ENCODE assay signal across 8 mouse cellular contexts in the genomic region with DNA sequence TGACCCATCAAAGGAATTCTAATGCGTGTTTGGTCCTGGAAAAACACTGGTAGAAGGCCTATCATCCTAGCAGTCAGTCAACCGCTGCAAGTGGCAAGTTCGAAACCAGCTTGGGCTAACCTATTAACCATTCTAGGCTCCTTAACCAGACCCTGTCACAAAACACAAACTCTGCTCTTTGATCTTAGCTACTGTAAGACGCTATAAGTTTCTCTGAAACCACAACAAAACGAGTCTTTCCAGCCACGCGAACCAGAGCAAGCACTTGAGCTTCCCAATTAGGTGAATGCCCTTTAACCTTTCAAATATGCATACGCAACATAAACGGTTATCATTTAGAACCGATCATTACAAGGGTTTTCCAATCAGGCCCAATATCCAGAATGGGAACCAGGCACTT. TPM values are rescaled to one million over a fixed set of nuclear protein-coding genes. Genes with fewer than 3 reads are reported as not detected.
DNase-seq lines count a peak whose midpoint lies in the region; ATAC-seq and TF ChIP-seq lines count a peak whose summit lies in the region.

No protein-coding gene starts in this region.

- H3K4me2 ChIP-seq in forebrain, embryonic 11.5 days (ENCODE audit: low read depth, low read length, severe bottlenecking): peak overlapping the region; percentile 67
- peak overlapping the region; percentile 66 for H3K4me2 ChIP-seq in limb, embryonic 15.5 days
- H3K4me2 ChIP-seq in stomach, embryonic 15.5 days: peak overlapping the region; percentile 73

- H3K9me3 ChIP-seq in forebrain, embryonic 11.5 days (ENCODE audit: control insufficient read depth, low read length): no peaks in the 10 kb centered on the region
- H3K9me3 ChIP-seq in limb, embryonic 15.5 days: no peaks in the 10 kb centered on the region
- no peaks in the 10 kb centered on the region for H3K9me3 ChIP-seq in stomach, embryonic 15.5 days

- H3K36me3 ChIP-seq in spleen, adult 2 months (ENCODE audit: control insufficient read depth, insufficient read depth, low read length): peaks cover 3% of the 10 kb centered on the region; the same call in 1 of the 2 replicates
- no peaks in the 10 kb centered on the region for H3K36me3 ChIP-seq in forebrain, embryonic 11.5 days (ENCODE audit: control insufficient read depth, insufficient read depth, low read length)
- H3K36me3 ChIP-seq in limb, embryonic 15.5 days: no peaks in the 10 kb centered on the region
- H3K36me3 ChIP-seq in stomach, embryonic 15.5 days: no peaks in the 10 kb centered on the region

- H3K4me3 ChIP-seq in spleen, adult 2 months (ENCODE audit: extremely low read depth, insufficient read depth, insufficient read length): peak overlapping the region; percentile 74
- H3K4me3 ChIP-seq in forebrain, embryonic 11.5 days (ENCODE audit: low read depth, low read length): peak overlapping the region; percentile 78; the same call in 1 of the 2 replicates
- H3K4me3 ChIP-seq in limb, embryonic 15.5 days: peak overlapping the region; percentile 79
- H3K4me3 ChIP-seq in stomach, embryonic 15.5 days (replicated peaks): peak overlapping the region; percentile 64

- WGBS in spleen, adult 2 months: 25% methylated on average over 10 of the region's 10 CpGs
- WGBS in forebrain, embryonic 11.5 days: 62% methylated on average over 10 of the region's 10 CpGs
- WGBS in limb, embryonic 15.5 days: 46% methylated on average over 10 of the region's 10 CpGs
- WGBS in stomach, embryonic 15.5 days: 47% methylated on average over 10 of the region's 10 CpGs

- no peaks in the 10 kb centered on the region for H3K27me3 ChIP-seq in spleen, adult 2 months (ENCODE audit: control insufficient read depth, insufficient read depth, low read length)
- H3K27me3 ChIP-seq in forebrain, embryonic 11.5 days (ENCODE audit: control insufficient read depth, insufficient read depth, low read length): no peaks in the 10 kb centered on the region
- no peaks in the 10 kb centered on the region for H3K27me3 ChIP-seq in limb, embryonic 15.5 days
- H3K27me3 ChIP-seq in stomach, embryonic 15.5 days (replicated peaks): no peaks in the 10 kb centered on the region

- H3K27ac ChIP-seq in spleen, adult 2 months (ENCODE audit: insufficient read depth, low read length): peak overlapping the region; percentile 93
- H3K27ac ChIP-seq in forebrain, embryonic 11.5 days (ENCODE audit: low read depth, low read length): no peak overlapping the region; the same call in 1 of the 2 replicates
- H3K27ac ChIP-seq in limb, embryonic 15.5 days: peak overlapping the region; percentile 91; the same call in 1 of the 2 replicates
- H3K27ac ChIP-seq in stomach, embryonic 15.5 days: peak overlapping the region; percentile 95

- TF ChIP-seq POLR2A in spleen, adult 2 months (IDR thresholded peaks at IDR 0.05; ENCODE audit: low read depth, low read length): no peak

- H3K4me1 ChIP-seq in spleen, adult 2 months (ENCODE audit: control insufficient read depth, insufficient read depth, insufficient read length): peaks cover 7% of the 10 kb centered on the region; the same call in 1 of the 2 replicates
- H3K4me1 ChIP-seq in forebrain, embryonic 11.5 days (replicated peaks; ENCODE audit: control insufficient read depth, insufficient read depth, low read length): peaks cover 3% of the 10 kb centered on the region; the same call in 1 of the 2 replicates
- peaks cover 28% of the 10 kb centered on the region for H3K4me1 ChIP-seq in limb, embryonic 15.5 days
- 0 out of 2 replicates have a peak, but pooled peaks cover 6% of the 10 kb centered on the region for H3K4me1 ChIP-seq in stomach, embryonic 15.5 days

- no peak for TF ChIP-seq CTCF in spleen, adult 2 months (IDR thresholded peaks at IDR 0.05; ENCODE audit: extremely low read depth, insufficient read depth, insufficient read length, insufficient replicate concordance)

- DNase-seq in spleen, adult 2 months (ENCODE audit: low read depth in 1 of 2, low spot score in 2 of 2): no peak
- no peak for DNase-seq in spleen, postnatal 36 days (ENCODE audit: low spot score in 2 of 2)
- DNase-seq in forebrain, embryonic 11.5 days (ENCODE audit: low spot score): no peak
- DNase-seq in urinary bladder, adult 2 months (ENCODE audit: low spot score): no peak
- no peak for DNase-seq in layer of hippocampus, postnatal 14 days (ENCODE audit: low spot score in 2 of 2)
- no peak for DNase-seq in spleen, adult 18-20 months

- no peak for ATAC-seq in forebrain, embryonic 11.5 days (replicated peaks; ENCODE audit: low FRiP score)
- ATAC-seq in limb, embryonic 15.5 days (ENCODE audit: insufficient number of reproducible peaks, low FRiP score, low TSS enrichment, low read depth): no peak
- no peak for ATAC-seq in stomach, embryonic 15.5 days (ENCODE audit: insufficient read depth, low FRiP score, low read depth)

- peak overlapping the region; percentile 95 for H3K9ac ChIP-seq in forebrain, embryonic 11.5 days (ENCODE audit: low read length)
- H3K9ac ChIP-seq in limb, embryonic 15.5 days: peak overlapping the region; percentile 87
- no peak overlapping the region; the same call in 1 of the 2 replicates for H3K9ac ChIP-seq in stomach, embryonic 15.5 days

RNA-seq across cellular contexts. Expression of a gene that starts 33.7 kb away (rescaled TPM):
- polyA plus RNA-seq in spleen, adult 2 months (2012; rRNA removed): 5.9 and 7.5 TPM in 2 replicates
- 10.5 and 11.1 TPM in 2 replicates for polyA plus RNA-seq in forebrain, embryonic 11.5 days (2014; fragmentation: Nextera tagmentation; extraction: Ambion mirVana)
- 16.8 and 17.2 TPM in 2 replicates for polyA plus RNA-seq in limb, embryonic 15.5 days (2015; fragmentation: Nextera tagmentation; extraction: Ambion mirVana)
- polyA plus RNA-seq in stomach, embryonic 15.5 days (2015; fragmentation: Nextera tagmentation; extraction: Ambion mirVana): 24.1 and 24.9 TPM in 2 replicates
- polyA plus RNA-seq in urinary bladder, adult 2 months (2012; rRNA removed): 8.1 and 14.3 TPM in 2 replicates
- 10 to 100 TPM; 42.4 to 45.3 TPM for total RNA-seq in layer of hippocampus, postnatal 14 days (2021)
